Mouse (Mus musculus): ENCODE data around the gene H2-Q6.
A peak's percentile ranks its signal among the peaks of the same experiment; 100 is the strongest.
"Not testable (repeated sequence)": the region's sequence is repeated elsewhere in the genome, so short reads cannot be mapped to it uniquely, and the experiment has no call there.

The H2-Q6 gene

DNA sequence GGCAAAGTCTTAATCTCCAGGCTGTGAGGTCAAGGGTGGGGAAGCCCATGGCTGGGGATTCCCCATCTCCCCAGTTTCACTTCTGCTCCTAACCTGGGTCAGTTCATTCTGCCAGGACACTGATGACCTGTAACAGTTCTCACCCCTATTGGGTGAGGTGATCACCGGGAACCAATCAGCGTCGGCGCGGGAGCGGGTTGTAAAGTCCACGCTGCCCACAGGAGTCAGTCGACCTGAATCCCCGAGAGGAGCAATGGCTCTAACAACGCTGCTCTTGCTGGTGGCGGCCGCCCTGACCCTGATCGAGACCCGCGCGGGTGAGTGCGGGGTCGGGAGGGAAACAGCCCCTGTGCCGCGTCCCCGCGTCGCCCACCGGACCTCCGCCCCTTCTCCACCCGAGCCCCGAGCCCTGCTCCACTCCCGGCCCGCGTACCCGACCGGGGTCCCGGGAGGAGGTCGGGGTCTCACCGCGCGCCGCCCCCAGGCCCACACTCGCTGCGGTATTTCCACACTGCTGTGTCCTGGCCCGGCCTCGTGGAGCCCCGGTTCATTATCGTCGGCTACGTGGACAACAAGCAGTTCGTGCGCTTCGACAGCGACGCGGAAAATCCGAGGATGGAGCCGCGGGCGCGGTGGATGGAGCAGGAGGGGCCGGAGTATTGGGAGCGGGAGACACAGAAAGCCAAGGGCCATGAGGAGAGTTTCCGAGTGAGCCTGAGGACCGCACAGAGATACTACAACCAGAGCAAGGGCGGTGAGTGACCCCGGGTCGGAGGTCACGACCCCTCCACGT, at the start of gene H2-Q6:
H2-Q6 (plus strand) TSS at position 227 of the 793 bp plus-strand sequence.
- DNase-seq = peak; percentile 22

DNA sequence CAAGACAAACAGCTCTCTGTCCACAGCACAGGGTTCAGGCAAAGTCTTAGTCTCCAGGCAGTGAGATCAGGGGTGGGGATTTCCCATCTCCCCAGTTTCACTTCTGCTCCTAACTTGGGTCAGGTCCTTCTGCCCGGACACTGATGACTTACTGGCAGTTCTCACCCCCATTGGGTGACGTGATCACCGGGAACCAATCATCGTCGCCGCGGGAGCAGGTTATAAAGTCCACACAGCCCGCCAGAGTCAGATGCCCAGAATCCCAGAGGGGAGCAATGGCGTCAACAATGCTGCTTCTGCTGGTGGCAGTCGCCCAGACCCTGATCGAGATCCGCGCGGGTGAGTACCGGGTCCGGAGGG, 45.3 kb upstream of the H2-Q6 start, which contains the start of gene H2-Q4:
H2-Q4 (plus strand) TSS at position 249 of the 360 bp plus-strand sequence.
- DNase-seq = peak; percentile 95

DNA sequence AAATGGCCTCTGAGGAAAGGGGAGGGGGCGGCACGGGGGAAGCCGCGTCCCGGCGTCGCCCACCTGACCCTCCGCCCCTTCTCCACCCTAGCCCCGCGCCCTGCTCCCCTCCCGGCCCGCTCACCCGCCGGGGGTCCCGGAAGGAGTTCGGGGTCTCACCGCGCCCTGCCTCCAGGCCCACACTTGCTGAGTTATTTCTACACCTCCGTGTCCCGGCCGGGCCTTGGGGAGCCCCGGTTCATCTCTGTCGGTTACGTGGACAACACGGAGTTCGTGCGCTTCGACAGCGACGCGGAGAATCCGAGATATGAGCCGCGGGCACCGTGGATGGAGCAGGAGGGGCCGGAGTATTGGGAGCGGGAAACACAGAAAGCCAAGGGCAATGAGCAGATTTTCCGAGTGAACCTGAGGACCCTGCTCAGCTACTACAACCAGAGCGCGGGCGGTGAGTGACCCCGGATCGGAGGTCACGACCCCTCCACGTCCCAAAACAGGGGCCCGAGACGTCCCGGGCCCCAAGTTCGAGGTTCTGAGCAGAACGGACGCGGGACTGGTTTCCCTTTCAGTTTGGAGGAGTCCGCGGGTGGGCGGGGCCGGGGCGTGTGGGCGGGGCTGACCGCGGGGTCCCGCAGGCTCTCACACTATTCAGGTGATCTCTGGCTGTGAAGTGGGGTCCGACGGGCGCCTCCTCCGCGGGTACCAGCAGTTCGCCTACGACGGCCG, 44.8 kb upstream of the H2-Q6 start:
- DNase-seq = peak; percentile 64

DNA sequence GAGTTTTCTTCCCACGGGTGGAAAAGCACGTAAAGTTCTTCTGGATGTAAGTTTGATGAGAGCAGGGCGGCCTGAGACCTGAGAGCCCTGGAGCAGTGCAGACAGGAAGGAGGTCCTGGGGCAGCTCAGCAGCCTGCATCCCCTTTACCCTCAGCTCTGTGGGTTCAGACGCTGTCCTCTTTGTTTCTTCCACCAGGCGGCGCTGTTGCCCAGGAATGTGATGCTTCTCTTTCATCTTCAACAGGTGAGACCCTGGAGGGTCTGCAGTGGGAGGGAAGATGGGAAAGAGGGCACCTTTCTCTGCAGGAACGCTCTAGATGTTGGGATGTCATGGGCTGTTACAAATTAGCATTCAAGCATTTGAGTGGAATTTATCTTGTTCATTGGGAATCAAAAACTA, 34.9 kb upstream of the H2-Q6 start:
- DNase-seq = peak; percentile 83

DNA sequence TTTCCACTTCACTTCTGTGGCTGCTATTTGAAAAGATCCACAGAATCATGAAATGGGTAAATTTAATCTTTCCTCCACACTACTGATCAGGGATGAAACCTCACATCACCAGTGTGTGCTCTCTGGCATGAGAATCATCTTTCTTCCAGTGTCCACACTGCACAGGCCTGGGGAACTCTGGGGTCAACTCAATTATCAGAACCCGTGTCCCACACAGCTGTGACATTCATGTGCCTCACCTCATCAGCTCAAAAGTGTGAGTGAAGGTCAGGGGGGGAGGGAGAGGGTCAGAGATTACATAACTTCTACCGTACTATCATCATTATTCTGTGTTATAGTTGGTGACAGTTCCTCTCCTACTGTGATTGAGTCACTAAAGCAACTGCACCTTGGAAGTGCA, 32.0 kb upstream of the H2-Q6 start:
- not testable (repeated sequence) for DNase-seq

DNA sequence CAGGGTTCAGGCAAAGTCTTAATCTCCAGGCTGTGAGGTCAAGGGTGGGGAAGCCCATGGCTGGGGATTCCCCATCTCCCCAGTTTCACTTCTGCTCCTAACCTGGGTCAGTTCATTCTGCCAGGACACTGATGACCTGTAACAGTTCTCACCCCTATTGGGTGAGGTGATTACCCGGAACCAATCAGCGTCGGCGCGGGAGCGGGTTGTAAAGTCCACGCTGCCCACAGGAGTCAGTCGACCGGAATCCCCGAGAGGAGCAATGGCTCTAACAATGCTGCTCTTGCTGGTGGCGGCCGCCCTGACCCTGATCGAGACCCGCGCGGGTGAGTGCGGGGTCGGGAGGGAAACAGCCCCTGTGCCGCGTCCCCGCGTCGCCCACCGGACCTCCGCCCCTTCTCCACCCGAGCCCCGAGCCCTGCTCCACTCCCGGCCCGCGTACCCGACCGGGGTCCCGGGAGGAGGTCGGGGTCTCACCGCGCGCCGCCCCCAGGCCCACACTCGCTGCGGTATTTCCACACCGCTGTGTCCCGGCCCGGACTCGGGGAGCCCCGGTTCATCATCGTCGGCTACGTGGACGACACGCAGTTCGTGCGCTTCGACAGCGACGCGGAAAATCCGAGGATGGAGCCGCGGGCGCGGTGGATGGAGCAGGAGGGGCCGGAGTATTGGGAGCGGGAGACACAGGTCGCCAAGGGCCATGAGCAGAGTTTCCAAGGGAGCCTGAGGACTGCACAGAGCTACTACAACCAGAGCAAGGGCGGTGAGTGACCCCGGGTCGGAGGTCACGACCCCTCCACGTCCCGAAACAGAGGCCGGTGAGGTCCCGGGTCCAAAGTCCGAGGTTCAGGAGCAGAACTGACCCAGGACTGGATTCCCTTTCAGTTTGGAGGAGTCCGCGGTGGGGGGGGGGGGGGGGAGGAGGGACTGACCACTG, 30.5 kb upstream of the H2-Q6 start:
- not testable (repeated sequence) for DNase-seq

DNA sequence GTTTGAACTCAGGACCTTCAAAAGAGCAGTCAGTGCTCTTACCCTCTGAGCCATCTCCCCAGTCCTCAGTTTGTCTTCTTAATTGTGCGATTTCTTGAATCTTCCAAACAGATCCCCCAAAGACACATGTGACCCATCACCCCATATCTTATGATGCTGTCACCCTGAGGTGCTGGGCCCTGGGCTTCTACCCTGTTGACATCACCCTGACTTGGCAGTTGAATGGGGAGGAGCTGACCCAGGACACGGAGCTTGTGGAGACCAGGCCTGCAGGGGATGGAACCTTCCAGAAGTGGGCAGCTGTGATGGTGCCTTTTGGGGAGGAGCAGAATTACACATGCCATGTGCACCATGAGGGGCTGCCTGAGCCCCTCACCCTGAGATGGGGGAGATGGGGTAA, 27.7 kb upstream of the H2-Q6 start:
- not testable (repeated sequence) for DNase-seq

DNA sequence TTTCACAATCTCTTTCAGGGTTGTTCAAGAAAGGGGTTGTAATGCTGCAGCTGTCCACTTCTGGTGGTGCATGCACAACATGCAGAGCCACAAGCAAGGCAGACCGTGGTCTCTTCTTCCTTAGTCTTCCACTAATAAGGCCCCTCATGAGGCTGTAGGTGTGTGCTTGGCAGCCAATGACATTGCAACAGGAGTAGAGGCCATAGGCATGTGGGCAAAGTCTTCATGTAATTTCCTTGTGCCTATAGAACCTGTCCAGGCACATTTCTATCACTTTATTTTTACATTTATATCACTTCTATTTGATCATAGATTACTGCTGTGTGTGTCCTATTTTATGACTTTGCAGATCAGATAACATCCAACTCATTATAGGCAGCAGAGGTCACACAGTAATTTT, 11.6 kb upstream of the H2-Q6 start:
- DNase-seq = not testable (repeated sequence)

DNA sequence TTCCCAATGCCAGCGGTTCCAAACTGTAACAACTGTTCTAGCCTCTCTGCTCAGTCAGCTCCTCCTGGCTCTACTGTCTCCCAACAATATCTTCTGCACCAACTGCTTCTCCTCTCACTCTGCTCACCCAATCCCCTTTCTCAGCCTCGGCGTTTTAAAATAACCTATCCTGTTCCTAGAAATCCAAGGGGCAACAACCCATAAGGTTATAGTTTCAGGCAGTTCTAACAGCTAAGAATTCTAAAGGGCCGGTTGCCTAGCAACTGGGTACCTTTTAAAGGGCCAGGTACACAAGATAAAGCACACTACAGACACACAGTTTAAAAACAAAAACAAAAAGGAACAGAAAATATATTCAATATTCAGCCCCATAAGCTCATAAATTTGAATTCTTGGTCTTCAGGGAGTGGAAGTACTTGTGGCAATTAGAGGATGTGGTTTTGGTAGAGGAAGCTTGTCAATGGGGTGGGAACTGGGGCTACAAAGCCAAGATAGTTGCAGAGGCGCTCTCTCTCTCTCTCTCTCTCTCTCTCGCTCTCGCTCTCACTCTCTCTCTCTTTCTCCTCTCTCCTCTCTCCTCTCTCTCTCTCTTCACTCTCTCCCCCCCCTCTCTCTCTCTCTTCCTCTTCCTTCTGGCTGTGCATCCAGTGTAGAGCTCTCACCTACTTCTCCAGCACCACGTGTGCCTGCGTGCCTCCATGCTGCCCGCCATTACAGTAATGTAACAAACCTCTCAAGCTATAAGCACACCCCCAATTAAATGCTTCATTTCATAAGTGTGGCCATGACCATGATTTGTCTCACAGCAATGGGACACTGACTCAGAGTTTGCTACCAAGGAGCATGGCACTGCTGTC, 9.1 kb upstream of the H2-Q6 start:
- not testable (repeated sequence) for DNase-seq

DNA sequence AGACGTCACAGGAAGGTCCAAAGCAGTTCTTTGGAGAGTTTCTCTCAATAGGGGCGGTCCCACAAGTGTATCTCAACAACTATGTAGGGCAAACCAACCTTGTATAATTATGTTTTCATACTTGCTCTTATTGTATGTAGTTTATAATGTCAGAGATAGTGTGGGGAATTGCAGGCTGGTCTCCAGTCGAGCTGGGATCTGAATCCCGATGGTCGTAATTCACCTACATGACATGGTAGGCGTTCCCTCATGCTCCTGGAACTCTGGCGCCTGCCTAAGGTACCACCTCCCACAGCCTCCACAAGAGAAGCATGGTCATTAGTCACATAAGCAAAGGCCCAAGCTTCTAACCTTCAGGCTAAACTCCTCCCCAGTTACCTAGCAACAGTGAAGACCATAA, 5.9 kb upstream of the H2-Q6 start:
- no peak for DNase-seq

DNA sequence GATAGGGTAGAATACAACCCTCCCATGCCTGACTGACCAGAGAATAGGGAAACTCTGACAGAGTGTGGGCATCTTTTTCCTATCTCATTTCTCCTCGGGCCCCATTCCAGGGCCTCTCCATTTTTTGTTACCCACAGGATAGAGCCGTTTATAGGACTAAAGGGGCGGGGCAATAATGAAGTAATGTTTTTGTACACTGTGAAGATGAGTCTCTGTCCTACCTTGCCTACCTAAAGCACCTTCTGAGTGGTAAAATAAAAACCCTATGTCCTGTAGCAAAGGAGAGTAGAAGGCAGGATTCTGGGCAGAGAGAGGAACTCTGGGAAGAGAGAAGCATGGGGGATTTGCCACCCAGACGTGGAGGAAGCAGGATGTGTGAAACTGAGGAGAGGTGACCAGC, 5.1 kb upstream of the H2-Q6 start:
- not testable (repeated sequence) for DNase-seq

DNA sequence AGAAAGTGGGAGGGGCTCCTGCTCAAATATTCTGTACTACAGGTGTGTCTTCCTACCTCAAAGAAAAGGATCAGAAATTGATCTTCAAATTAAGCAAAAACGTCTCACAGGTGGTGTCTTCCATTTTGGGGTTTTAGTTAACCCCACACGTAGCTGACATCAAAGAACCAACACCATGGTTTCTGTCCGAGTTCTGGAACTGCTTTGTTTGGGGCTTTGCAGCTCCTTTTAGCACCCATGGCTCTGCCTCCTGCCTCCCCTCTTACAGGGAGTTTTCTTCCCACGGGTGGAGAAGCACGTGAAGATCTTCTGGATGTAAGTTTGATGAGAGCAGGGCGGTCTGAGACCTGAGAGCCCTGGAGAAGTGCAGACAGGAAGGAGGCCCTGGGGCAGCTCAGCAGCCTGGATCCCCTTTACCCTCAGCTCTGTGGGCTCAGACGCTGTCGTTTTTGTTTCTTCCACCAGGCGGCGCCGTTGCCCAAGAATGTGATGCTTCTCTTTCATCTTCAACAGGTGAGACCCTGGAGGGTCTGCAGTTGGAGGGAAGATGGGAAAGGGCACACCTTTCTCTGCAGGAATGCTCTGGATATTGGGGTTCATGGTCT, 4.3 kb upstream of the H2-Q6 start:
- DNase-seq = peak; percentile 63

DNA sequence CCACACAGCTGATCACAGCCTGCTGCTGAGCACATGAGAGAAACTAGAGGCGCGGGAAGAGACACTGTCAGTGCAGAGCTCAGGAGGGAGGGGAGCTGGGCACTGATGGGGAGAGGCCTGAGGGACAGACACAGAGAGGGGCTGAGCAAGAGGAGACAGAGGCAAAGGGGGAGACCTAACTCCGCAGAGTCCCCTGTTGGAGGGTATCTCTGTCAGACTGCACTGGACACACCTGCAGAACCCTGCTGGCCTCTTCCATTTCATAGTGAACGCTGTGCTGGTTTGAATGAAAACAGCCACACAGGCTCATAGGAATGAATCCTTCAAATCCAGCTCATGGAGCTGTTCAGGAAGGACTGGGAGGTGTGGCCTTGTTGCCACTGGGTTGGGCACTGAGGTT, 3.3 kb upstream of the H2-Q6 start:
- not testable (repeated sequence) for DNase-seq

DNA sequence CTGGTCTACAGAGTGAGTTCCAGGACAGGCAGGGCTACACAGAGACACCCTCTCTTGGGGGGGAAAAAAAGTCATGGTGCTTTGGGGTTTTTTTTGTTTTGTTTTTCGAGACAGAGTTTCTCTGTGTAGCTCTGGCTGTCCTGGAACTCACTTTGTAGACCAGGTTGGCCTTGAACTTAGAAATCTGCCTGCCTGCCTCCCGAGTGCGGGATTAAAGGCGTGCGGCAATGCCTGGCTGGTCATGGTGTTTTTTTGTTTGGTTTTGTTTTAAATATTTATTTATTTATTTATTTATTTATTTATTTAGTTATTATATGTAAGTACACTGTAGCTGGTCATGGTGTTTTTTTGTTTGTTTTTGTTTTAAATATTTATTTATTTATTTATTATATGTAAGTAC, 2.3 kb upstream of the H2-Q6 start:
- not testable (repeated sequence) for DNase-seq

DNA sequence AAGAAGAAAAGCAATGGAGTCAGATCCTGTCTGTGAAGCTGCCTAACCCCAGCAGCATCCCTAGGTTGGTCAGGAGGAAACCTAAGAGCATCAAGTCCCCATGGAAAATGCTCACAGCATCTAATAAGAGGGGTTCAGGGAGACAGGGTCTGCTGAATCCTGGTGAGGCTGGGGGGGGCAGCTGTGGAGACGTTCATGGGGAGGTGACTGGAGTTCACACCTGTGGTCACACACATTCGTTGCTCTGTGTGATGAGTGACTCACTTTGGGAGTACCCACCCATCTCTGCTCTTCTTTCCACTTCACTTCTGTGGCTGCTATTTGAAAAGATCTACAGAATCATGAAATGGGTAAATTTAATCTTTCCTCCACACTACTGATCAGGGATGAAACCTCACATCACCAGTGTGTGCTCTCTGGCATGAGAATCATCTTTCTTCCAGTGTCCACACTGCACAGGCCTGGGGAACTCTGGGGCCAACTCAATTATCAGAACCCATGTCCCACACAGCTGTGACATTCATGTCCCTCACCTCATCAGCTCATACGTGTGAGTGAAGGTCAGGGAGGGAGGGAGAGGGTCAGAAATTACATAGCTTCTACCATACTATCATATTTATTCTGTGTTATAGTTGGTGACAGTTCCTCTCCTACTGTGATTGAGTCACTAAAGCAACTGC, 1.4 kb upstream of the H2-Q6 start:
- not testable (repeated sequence) for DNase-seq

DNA sequence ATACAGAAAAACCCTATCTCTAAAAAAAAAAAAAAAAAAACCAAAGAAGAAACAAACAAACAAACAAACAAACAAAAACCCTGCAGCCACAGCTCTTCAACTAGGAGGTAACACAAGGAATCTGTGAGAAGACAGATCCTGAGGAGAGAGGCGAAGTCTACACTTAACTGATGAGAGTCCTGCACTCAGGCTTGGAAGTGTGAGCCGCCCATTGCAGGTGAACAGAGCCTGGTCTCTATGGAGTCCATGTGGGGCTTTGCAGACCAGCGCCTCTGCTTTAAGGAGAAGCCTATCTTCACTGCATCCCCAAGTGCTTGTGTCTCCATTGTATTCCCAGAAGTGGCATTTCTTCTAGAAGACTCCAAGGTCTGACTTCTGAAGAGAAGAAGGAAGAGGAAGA, 544 bp upstream of the H2-Q6 start:
- DNase-seq = not testable (repeated sequence)

DNA sequence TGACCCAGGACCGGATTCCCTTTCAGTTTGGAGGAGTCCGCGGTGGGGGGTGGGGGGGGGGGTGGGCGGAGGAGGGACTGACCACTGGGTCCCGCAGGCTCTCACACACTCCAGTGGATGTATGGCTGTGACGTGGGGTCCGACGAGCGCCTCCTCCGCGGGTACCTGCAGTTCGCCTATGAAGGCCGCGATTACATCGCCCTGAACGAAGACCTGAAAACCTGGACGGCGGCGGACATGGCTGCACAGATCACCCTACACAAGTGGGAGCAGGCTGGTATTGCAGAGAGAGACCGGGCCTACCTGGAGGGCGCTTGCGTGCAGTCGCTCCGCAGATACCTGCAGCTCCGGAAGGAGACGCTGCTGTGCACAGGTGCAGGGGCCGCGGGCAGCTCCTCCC, 824 bp downstream of the H2-Q6 start:
- peak; percentile 22 for DNase-seq

DNA sequence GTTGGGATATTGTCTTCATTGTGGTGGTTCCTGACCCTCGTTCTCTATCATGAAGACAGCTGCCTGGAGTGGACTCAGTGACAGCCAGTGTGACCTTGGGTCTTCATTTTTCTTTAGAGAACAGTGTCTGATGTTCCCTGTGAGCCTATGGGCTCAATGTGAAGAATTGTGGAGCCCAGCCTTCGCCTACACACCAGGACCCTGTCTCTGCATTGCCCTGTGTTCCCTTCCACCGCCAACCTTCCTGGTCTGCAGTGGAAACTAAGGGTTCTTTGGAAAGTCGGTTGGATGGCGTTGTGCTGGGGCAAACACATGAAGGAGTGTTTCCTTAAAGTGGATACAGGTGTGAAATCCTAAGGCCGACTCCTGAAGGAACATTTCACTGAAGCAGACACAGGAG, 4.2 kb downstream of the H2-Q6 start:
- DNase-seq = not testable (repeated sequence)

DNA sequence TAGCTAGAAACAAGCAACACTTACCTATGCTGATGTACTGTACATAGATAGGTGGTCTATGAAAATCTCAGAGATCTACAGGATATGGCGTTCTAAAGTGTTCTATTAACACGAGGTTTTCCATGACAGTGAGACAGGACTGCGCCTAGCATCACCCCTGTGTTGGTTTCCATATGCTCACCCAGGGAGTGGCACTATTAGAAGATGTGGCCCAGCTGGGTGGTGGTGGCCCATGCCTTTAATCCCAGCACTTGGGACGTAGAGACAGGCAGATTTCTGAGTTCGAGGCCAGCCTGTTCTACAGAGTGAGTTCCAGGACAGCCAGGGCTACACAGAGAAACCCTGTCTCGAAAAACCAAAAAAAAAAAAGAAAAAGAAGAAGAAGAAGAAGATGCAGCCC, 6.0 kb downstream of the H2-Q6 start:
- not testable (repeated sequence) for DNase-seq

DNA sequence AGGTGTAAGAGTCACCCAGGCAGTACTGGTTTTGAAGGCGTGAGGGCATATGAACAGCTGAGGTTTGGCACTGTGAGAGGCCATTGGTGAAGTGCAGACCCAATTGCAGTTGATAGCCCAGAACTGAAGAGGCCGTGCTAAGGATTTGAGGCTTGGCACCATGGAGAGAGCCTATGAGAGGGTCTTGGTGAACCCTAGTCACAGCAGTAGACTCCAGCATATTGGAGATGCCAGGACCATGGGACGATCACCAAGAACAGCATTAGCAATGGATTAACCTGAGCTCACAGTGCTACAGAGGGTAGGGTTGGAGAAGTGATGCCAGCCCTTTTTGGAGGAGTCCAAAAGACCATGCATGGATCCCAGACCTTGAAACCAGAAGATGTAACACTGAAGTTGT, 7.5 kb downstream of the H2-Q6 start:
- DNase-seq = not testable (repeated sequence)

DNA sequence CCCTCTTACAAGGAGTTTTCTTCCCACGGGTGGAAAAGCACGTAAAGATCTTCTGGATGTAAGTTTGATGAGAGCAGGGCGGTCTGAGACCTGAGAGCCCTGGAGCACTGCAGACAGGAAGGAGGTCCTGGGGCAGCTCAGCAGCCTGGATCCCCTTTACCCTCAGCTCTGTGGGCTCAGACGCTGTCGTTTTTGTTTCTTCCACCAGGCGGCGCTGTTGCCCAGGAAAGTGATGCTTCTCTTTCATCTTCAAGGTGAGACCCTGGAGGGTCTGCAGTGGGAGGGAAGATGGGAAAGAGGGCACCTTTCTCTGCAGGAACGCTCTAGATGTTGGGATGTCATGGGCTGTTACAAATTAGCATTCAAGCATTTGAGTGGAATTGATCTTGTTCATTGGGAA, 10.2 kb downstream of the H2-Q6 start:
- DNase-seq = peak; percentile 39
